Mouse (Mus musculus) T-helper 17 cell (primary cell): Measurements from ENCODE around the gene Ppt1.

Experiments
- in situ Hi-C, 2 experiments: fragments of 300-600 bp; cut with MboI, MseI; formaldehyde crosslinking; loops; 1 replicate in 1 of 2; 2 replicates in 1 of 2; pipeline ENCODE4 v1.15.1; 2025; ENCODE audit warnings: high pct_unique_total_duplicates in 2 of 2

The Ppt1 gene

DNA sequence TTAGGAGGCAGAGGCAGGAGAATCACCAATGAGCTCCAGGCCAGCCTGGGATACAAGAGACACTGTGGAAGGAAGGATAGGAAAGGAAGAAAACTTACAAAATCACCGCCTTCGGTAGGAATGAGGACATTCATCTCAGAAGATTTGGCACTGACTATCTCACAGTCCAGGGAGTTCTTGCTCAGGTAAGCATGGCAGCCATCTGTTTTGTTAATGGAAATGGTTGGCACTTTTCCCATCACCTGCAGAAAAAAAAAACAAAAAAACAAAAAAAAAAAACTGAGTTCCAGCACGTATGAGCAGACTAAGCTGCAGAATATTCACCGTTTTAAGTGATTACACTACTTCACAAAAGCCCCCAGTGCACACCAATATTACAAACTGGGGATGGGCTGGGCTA lies 25.8 kb downstream of the Ppt1 start:
- in situ Hi-C loops: loop anchor here (5.0 to 25.0 kb wide), 3 partner anchors 265 to 1857 kb away; partner anchors contain the start of genes 4930535I16Rik (in 1 of the 2), Mycbp (in 1 of the 2) and Rragc (in 1 of the 2)

DNA sequence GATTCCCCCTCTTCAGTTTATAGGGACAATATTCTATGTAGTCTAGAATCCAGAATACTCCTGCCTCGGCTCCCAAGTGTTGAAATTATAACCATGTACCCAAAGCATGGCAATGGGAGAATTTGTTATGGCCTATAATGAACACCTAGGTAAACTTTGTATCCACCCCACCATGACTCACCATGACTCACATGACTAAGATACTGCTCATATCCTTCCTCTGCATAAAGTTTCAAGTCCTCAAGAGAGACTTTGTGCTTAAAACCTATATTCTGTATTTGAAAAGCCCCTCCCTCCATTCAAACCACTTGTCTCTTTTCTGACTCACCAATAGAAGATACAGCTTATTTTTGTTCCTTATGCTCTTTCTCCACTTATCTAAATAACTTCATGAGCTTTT lies 32.0 kb downstream of the Ppt1 start:
- in situ Hi-C loops: loop anchor here in 1 of 2 experiments (10.0 to 25.0 kb wide), 2 partner anchors 1044 to 1863 kb away; partner anchors contain the start of genes 4930535I16Rik, Mycbp and Rragc

DNA sequence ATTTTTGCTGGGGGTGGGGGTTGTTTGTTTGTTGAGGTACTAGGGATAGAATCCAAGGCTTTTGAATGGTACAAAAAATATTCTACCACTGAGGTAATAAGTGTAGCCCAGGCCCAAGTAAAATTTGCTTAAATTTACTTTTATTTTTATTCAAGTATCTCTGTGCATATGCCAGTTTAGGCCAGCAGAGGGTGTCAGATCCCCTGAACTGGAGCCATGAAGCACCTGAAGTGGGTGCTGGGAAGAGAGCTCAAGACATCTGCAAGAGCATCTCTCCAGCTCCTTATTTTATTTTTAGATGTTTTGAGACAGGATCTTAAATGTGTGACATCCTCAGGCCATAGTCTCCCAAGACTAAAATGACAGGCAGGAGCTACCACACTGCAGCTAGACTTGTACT lies 34.0 kb downstream of the Ppt1 start:
- in situ Hi-C loops: loop anchor here in 1 of 2 experiments (25.0 kb wide), 1 partner anchor 1042 kb away; the partner anchor contains the start of genes 4930535I16Rik, Mycbp and Rragc

DNA sequence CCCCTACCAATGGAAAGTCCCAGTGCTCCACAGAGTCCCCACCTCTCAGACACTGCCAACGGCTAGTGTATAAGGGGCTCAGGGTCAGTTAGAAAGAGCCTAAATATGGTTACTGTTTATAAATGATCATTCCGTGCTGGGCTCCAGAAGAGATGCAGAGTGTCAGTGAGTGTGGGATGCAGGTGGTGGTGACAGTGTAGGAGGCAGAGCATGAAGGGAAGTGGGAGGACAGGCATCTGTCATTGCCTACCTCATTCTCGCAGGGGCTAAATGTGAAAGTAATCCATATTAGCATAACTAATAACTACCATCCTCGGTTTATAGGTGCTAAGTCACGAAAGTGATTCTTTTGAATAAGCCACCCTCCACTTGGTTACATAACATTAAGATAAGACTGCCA lies 34.7 kb downstream of the Ppt1 start:
- in situ Hi-C loops: loop anchor here in 1 of 2 experiments (25.0 kb wide), 1 partner anchor 1042 kb away; the partner anchor contains the start of genes 4930535I16Rik, Mycbp and Rragc

DNA sequence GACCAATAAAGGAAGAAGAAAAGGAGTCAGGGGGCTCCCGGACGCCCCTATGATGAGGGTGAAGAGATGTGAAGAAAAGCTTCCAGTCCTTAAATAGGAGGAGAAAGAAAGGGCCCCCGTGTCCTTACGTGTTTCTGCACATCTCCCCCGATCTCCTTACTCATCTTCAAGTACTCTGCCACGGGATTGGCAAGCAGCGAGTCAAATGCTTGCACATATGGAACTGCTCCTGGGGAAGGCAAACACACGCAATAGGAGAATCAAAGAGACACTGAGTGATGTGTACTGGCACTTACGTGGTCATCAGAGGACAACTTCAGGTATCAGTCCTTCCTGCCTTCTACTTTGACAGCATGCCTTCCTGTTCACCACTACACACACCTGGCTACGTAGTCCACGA lies 35.2 kb downstream of the Ppt1 start:
- in situ Hi-C loops: loop anchor here in 1 of 2 experiments (25.0 kb wide), 1 partner anchor 1041 kb away; the partner anchor contains the start of genes 4930535I16Rik, Mycbp and Rragc

DNA sequence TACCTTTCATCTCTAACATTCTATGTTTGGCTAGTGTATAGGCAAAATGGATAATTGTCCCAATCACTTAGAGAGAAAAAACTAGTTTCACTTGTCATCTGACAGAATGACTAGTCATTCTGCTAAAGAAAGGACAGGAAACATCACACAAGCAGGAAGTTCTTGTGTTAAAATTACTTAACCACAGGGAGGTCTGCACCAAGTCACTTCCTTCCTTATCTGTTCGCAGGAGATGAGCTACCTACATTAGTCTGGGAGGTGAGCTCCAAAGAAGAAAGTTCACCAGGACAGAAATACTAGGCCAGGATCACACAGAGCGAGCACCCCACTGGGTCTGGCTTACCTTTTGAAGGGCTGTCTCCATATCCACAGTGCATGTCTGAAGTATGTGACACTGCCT lies 35.9 kb downstream of the Ppt1 start:
- in situ Hi-C loops: loop anchor here in 1 of 2 experiments (25.0 kb wide), 1 partner anchor 1040 kb away; the partner anchor contains the start of genes 4930535I16Rik, Mycbp and Rragc

DNA sequence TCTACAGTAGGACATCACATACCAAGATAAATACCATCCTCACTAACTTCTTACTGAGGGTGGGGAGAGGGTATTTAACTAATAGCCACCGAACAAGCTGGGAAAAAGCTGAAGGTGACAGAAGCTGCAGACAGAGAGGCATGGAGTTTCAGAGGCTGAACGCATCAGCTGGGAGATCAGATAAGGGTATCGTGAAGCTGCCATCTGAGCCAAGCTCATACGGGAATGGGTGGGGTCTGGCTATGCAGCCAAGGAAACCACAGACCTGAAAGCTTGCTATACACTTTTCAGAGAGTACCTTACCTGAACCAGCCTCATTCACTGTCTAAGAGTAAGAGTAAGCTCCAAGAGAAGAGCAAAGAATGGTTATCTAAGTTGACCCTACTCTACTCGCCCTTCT lies 37.0 kb downstream of the Ppt1 start:
- in situ Hi-C loops: loop anchor here in 1 of 2 experiments (25.0 kb wide), 1 partner anchor 1039 kb away; the partner anchor contains the start of genes 4930535I16Rik, Mycbp and Rragc

DNA sequence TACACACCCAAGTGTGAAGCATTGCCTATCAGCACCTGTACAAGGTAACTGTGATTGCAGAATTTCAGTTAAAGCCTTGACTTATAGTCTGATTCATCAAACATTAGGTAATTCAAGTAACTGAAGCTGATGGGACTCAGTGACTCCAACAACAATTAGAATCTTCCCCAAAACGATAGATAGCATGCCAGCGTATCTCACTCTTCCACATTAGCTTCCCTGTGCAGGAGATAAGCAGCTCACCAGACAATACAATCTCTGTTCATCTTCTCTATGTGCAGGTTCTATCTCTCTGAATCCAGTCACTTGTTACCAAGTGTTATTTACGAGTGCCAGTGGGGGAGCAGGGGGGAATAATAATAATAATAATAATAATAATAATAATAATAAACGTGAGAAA lies 37.5 kb downstream of the Ppt1 start:
- in situ Hi-C loops: loop anchor here in 1 of 2 experiments (25.0 kb wide), 1 partner anchor 1039 kb away; the partner anchor contains the start of genes 4930535I16Rik, Mycbp and Rragc

DNA sequence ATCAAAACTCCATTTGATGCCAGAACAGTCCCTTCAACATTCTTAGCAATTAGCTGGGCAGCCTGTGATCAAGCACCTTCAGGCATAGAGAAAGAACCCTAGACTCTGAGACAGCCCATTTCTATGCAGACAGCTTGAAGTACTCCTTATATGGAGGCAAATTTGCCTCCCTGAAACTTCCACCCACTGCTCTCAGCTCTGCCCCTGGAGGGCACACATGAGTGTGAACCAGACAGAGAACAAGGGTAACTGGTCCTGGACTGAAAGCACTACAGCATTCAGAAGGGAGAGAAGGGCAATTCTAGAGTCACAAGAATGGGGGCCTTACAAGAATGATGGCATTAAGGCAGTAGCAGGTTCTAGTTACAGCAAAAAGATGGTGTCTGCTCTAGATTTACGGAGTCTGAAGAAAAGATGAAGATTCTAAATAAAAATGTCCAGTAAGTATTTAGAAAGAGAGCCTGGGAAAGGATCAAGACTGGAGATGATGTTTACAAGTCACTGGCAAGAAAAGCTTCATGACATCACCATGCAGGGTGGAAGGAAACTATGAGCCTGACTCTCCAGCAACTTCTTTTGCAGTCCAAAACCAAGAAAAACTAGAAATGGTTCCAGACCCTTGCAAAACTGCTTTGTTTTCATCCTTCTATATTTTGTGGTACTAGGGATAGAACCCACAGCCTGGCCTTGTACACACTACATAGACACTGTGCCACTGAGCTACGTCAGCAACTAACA lies 42.5 kb downstream of the Ppt1 start:
- in situ Hi-C loops: no loop called here

DNA sequence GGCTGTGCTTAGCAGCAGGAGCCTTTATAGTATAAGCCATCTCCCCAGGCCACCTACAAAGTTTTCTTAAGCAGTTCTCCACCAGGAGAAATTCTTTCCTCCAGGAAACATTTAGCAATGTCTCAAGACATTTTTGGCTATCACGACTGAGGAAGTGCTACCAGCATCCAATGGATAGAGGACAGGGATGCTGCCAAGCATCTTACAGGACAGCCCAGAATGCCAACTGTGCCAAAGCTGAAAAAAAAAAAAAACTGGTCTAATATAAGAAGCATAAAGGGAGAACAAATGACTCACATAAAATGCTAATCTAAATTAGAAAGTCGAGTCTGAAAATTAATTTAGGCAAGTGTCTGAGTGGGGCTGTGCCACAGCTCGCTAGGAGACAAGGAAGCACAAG lies 46.5 kb downstream of the Ppt1 start:
- in situ Hi-C loops: no loop called here

DNA sequence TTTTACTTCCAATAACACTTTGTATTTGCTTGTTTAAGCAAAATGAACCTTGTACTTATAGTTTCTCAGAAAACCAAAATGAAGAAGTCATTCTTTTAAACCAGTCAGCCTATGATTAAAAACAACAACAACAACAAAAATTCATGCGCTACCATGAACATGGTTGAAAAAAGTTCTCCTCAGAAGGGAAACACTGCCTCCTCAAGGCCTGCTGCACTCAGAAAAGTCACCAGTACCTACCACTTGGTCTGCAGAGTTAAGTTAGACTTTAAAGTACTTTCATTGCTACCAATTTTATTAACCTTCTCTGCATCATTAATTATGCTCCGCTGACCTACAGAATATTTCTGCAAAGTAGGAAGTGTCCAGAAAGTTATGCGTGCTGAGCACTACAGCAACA lies 47.3 kb downstream of the Ppt1 start:
- in situ Hi-C loops: no loop called here

DNA sequence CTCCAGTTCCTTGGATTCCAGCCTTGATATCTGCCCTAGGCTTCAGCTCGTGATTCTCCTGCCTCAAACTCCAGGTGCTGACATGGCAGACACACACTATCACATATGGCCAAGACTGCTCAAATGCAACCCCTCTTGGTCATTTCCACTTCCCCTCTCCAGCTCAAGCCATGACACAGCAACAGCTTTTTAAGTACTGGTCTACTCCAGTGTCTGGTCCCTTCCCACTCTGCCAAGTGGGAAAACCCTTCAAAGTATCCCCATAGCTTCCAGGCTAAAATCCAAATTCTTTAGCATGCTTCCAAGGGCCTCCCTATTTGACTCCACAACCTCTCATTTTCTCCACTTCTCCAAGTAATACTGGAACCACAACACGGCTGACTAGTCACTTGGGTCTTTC lies 48.0 kb downstream of the Ppt1 start:
- in situ Hi-C loops: no loop called here

DNA sequence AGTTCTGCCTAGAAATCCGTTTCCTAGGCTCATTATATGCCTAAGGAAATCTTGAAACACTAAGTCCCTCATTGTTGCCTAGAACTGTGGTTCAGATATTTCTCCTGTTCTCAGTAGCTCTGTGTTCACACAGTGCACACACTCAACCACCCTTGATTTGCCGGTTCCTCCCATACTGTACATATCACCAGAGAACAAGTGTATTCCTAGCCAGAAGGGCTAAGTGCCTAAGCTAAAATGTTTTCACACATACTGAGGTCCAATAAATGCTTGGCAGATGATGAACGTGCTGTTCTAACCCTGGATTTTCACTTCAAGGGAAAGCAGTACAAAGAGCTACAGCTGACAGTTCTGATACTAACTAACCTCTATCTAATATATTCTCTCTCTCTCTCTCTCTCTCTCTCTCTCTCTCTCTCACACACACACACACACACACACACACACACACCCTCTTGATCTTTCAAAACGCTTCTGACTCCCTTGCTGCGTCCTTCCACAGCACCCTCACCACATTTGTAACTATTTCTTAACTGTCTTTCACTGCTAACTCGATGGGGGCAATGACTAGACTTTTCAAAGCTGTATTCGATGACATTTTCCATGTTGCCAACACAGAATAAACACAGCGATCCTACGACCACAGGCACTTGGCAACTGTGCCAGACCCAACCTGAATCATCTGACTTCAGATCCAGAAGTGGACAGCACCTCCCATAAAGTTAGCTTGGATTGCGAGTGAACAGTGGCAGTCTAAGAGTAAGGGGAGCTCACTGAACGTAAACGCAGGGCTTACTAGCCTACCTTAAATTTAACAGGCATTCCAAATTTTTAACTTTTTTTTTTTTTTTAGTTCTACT lies 48.7 kb downstream of the Ppt1 start:
- in situ Hi-C loops: no loop called here

DNA sequence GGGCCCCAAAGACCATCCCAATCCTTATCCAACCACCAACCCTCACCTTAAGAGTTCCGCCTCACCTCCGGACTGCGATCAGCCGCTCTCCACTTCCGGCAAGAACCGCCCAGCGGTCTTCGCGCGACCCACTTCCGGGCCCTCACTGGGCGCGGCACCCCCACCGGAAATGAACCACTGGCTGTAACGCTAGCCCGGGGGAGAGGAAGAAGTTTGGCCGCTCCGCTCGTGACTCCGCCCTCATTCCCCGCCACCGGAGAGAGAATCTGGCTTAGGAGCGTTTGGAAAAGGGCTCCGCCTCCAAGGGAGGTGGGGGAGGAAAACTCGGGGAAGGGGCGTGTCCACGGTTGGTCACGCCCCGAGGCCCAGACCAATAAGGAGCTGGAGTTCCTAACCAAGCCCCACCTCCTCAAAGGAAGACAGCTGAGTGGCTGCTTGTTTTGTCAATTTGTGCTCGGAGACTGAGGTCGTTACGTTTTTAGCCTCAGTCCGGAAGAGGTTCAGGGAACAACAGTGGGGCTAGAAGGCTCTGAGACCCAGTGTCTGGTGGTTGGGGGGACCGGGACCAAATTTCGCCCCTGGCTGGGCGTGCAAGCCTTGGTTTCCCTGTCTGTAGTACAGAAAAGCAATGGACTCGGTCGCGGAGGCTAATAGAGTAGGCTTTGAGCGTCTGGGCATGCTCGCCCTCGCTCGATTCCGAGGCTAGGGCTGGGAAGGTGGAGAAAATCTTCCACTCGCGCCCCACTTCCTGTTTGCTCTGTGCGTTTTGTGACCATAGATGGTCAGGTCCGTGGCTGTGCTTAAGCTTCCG lies 49.9 kb downstream of the Ppt1 start, which contains the start of gene Cap1:
Gene Cap1 (minus strand): TSS at position 289 of the 811 bp plus-strand sequence.
- in situ Hi-C loops: no loop called here

DNA sequence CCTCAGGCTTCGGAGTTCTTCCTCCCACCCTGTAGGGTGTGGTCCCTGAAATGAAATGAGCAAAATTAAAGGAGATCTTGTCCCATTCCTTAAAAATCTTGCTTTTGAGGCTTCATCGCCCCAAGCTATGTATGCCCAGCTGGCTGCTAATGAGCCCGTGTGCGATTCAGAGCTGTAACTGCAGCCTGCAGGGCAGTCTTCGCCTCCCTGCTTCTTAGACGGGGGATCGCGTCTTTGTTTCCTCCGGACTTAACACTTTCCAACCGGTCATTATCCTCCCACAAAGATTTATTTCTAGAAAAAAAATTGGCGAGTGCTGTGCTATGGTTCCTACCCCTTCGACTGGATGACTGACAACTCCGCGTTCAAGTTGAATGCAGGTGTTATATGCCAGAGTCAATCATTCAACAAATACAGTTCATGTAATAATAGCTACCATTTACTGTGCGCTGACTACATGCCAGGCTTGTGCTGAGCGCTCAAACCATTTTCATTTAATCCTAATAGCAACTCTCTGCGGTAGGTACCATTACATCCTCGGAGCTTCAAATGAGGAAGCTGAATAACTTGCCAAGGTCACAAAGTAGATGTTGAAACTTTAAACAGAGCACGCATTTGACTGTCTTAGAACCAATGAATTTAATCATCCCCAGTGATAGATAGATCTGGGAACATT lies 50.7 kb downstream of the Ppt1 start:
- in situ Hi-C loops: no loop called here

DNA sequence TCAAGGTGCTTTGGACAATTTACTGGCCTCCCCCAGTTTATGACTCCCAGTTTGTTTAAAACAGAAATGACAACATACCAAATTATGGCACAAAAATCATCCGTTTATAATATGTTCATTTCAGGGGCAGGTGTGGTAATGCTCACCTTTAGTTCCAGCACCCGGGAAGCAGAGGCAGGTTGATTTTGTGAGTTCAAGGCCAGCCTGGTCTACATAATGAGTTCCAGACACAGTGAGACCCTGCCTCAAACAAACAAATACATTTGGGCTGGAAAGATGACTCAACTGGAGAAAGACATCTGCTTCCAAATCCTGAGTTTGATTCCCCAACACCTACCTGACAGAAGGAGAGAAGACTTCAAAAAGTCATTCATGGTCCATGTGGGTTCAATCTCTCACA lies 51.3 kb downstream of the Ppt1 start:
- in situ Hi-C loops: no loop called here

DNA sequence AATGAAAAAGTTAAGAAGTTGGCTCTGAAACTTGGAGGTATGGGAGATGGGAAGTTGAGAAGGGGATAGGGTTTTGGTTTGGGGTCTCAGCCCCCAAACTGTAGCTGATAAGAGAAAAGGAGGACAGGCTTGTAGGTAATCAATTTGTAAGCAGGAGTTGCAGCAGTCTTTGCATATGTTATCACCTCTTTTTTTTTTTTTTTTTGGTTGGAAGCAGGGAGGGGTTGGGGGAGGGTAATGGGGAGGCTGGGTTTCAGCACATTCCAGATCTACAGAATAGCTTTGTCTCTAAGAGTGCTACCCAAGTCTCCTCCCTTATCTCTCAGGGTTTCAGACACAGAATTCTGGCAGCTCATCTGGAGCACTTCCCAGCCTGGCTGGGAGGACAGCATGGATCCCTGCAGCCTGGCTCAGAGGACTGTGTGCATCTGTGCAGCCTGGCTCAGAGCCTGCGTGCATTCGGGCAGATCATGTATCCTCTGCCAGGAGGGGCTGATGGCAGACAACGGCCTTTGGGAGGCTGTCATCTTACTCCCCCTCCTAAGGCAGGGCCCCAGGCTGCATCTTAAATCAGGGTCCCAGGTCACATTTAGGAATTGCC lies 54.9 kb downstream of the Ppt1 start:
- in situ Hi-C loops: no loop called here

DNA sequence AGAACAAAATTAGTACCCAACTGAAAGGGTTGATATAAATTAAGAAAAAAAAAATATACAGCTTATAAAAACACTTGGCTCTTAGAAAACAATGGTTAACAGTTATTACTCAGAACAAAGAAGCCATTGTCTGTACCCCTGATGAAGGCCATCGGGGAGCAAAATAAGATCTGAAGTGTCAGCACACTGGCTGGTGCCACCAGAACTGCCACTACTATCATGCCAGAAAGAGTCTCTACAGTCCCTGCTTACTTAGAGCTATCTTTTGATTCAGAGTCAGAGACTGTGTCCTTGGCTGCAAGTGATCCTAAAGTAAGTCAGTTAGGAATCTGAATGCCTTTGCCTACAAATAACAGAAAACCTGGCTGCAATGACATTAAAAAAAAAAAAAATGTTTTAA lies 55.6 kb downstream of the Ppt1 start:
- in situ Hi-C loops: no loop called here

DNA sequence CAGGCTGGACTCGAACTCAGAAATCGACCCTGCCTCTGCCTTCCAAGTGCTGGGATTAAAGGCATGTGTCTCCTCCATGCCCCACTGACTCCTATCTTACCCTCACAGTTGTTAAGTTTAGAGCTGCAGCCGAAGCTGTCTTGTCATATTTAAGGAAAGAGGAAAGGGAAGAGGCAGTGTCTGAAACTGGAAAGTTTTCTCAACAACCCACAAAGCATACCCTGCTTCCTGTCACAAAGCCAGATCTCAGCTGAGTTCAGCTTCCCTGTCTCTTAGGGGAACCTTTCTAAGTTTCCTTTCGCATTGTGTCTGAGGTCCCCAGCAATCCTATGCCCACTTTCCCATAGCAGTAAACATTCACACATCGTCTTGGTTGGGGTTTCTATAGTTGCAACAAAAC lies 56.1 kb downstream of the Ppt1 start:
- in situ Hi-C loops: no loop called here

DNA sequence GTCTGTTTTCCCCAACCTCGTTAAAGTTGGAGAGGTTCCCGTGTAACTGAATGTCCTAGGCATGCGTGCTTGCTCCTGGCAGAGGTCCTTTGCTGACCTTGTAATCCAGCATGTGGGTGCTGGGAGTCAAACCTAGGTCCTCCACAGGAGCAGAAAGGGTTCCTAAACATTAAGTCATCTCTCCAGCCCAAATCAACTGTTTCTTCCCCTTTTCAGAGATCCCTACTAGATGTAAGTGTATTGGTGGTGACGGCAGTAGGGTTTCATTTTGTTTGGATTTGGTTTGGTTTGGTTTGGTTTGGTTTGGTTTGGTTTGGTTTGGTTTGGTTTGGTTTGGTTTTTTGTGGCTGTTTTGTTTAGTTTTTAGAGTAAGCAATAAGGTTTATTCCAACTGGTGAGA lies 61.7 kb downstream of the Ppt1 start:
- in situ Hi-C loops: no loop called here
